Mouse (Mus musculus): ENCODE measurements around the gene Gimap8. TPM values are rescaled to one million over a fixed set of nuclear protein-coding genes. Genes with fewer than 3 reads are reported as not detected.
"Not testable (repeated sequence)": the region's sequence is repeated elsewhere in the genome, so short reads cannot be mapped to it uniquely, and the experiment has no call there.

Gimap8 gene
- 1.0 and 1.1 TPM in 2 replicates for polyA plus RNA-seq (2016; fragmentation: Nextera tagmentation; extraction: Ambion mirVana)

GRCm38 (mm10) chr6:48646995-48647394, at the start of gene Gimap8:
TSS of gene Gimap8 (plus strand) at chr6:48647234.
- no peak within 1 kb of the TSS for H3K27ac ChIP-seq

GRCm38 (mm10) chr6:48600594-48600993, 46.4 kb upstream of the Gimap8 start:
- no peak for ATAC-seq (ENCODE audit: low FRiP score)

More at GRCm38 (mm10) chr6:48646995-48647394, at the start of gene Gimap8:
- H3K36me3 ChIP-seq, result no peaks in the 10 kb centered on the region
- H3K9ac ChIP-seq, result no peak within 1 kb of the TSS
- no peak; the same call in 1 of the 2 replicates for ATAC-seq (ENCODE audit: low FRiP score)
- H3K4me3 ChIP-seq, result no peak within 1 kb of the TSS
- no peaks in the 10 kb centered on the region for H3K9me3 ChIP-seq (replicated peaks)
- no peak within 1 kb of the TSS for H3K4me2 ChIP-seq (replicated peaks)
- no peaks in the 10 kb centered on the region for H3K4me1 ChIP-seq
- no peaks in the 10 kb centered on the region for H3K27me3 ChIP-seq
- WGBS, result 38% methylated on average over 3 of the region's 3 CpGs

GRCm38 (mm10) chr6:48601271-48602079, 45.6 kb upstream of the Gimap8 start, which contains the start of gene Zfp775:
TSS of gene Zfp775 (plus strand) at chr6:48602063.
- 5% methylated on average over 42 of the region's 42 CpGs for WGBS
- peaks cover 13% of the 10 kb centered on the region for H3K4me1 ChIP-seq

More at GRCm38 (mm10) chr6:48600594-48600993, 46.4 kb upstream of the Gimap8 start:
- no peak overlapping the region for H3K4me2 ChIP-seq (replicated peaks)
- 0 out of 2 replicates have a peak overlapping the region, but pooled peaks have one; percentile 85 for H3K27ac ChIP-seq
- peaks cover 46% of the 10 kb centered on the region for H3K36me3 ChIP-seq
- H3K9me3 ChIP-seq (replicated peaks), result peaks cover 20% of the 10 kb centered on the region
- no peaks in the 10 kb centered on the region for H3K27me3 ChIP-seq
- WGBS, result 84% methylated on average over 1 of the region's 1 CpGs
- no peak overlapping the region for H3K4me3 ChIP-seq
- no peak overlapping the region for H3K9ac ChIP-seq
- peaks cover 13% of the 10 kb centered on the region for H3K4me1 ChIP-seq

GRCm38 (mm10) chr6:48602080-48602741, 44.8 kb upstream of the Gimap8 start:
- 3% methylated on average over 28 of the region's 28 CpGs for WGBS
- peaks cover 8% of the 10 kb centered on the region for H3K9me3 ChIP-seq (replicated peaks)

More at GRCm38 (mm10) chr6:48601271-48602079, 45.6 kb upstream of the Gimap8 start, which contains the start of gene Zfp775:
- peak; percentile 100 for ATAC-seq (ENCODE audit: low FRiP score)
- Histone ChIP-seq H3K36me3 (peaks cover 38% of the 10 kb centered on the region), H3K9ac (peak within 1 kb of the TSS; percentile 89), H3K27ac (peak within 1 kb of the TSS; percentile 85), H3K4me2 (replicated peaks) (peak within 1 kb of the TSS; percentile 84), H3K4me3 (peak within 1 kb of the TSS; percentile 62), H3K27me3 (no peaks in the 10 kb centered on the region), H3K9me3 (replicated peaks) (peaks cover 15% of the 10 kb centered on the region)

GRCm38 (mm10) chr6:48608124-48608523, 38.9 kb upstream of the Gimap8 start:
- Histone ChIP-seq H3K4me2 (replicated peaks) (no peak overlapping the region), H3K27ac (no peak overlapping the region), H3K4me1 (0 out of 2 replicates have a peak, but pooled peaks cover 3% of the 10 kb centered on the region), H3K9ac (no peak overlapping the region), H3K36me3 (peaks cover 13% of the 10 kb centered on the region), H3K27me3 (no peaks in the 10 kb centered on the region), H3K4me3 (no peak overlapping the region), H3K9me3 (replicated peaks) (no peaks in the 10 kb centered on the region)
- no peak for ATAC-seq (ENCODE audit: low FRiP score)
- WGBS, result 70% methylated on average over 2 of the region's 2 CpGs

More at GRCm38 (mm10) chr6:48602080-48602741, 44.8 kb upstream of the Gimap8 start:
- H3K4me1 ChIP-seq, result peaks cover 13% of the 10 kb centered on the region
- H3K27me3 ChIP-seq, result no peaks in the 10 kb centered on the region
- H3K27ac ChIP-seq, result peak overlapping the region; percentile 85
- peak overlapping the region; percentile 84 for H3K4me2 ChIP-seq (replicated peaks)
- H3K4me3 ChIP-seq, result peak overlapping the region; percentile 62
- H3K36me3 ChIP-seq, result peaks cover 30% of the 10 kb centered on the region
- peak overlapping the region; percentile 89 for H3K9ac ChIP-seq
- ATAC-seq (ENCODE audit: low FRiP score), result peak; percentile 89

- ATAC-seq (ENCODE audit: low FRiP score), result no peak
- no peaks in the 10 kb centered on the region for H3K27me3 ChIP-seq
- 0 out of 2 replicates have a peak, but pooled peaks cover 3% of the 10 kb centered on the region for H3K4me1 ChIP-seq
- no peak overlapping the region for H3K4me2 ChIP-seq (replicated peaks)
- H3K9ac ChIP-seq, result no peak overlapping the region
- H3K27ac ChIP-seq, result no peak overlapping the region
- H3K36me3 ChIP-seq, result peaks cover 27% of the 10 kb centered on the region
- H3K4me3 ChIP-seq, result no peak overlapping the region
- H3K9me3 ChIP-seq (replicated peaks), result no peaks in the 10 kb centered on the region
- 46% methylated on average over 5 of the region's 7 CpGs for WGBS
These were observed 37.5 kb upstream of the Gimap8 start for GRCm38 (mm10) chr6:48609512-48609911.

GRCm38 (mm10) chr6:48610657-48611056, 36.4 kb upstream of the Gimap8 start:
- Histone ChIP-seq H3K4me1 (0 out of 2 replicates have a peak, but pooled peaks cover 3% of the 10 kb centered on the region), H3K27me3 (no peaks in the 10 kb centered on the region), H3K4me3 (no peak overlapping the region), H3K4me2 (replicated peaks) (no peak overlapping the region), H3K36me3 (peaks cover 31% of the 10 kb centered on the region), H3K27ac (no peak overlapping the region), H3K9ac (no peak overlapping the region), H3K9me3 (replicated peaks) (no peaks in the 10 kb centered on the region)
- no peak for ATAC-seq (ENCODE audit: low FRiP score)
- WGBS, result 83% methylated on average over 3 of the region's 3 CpGs

- Histone ChIP-seq H3K9ac (no peak overlapping the region), H3K4me1 (0 out of 2 replicates have a peak, but pooled peaks cover 3% of the 10 kb centered on the region), H3K4me3 (no peak overlapping the region), H3K4me2 (replicated peaks) (no peak overlapping the region), H3K27ac (no peak overlapping the region), H3K36me3 (peaks cover 38% of the 10 kb centered on the region), H3K9me3 (replicated peaks) (no peaks in the 10 kb centered on the region), H3K27me3 (no peaks in the 10 kb centered on the region)
- WGBS, result 90% methylated on average over 4 of the region's 4 CpGs
- no peak for ATAC-seq (ENCODE audit: low FRiP score)
These were observed 33.6 kb upstream of the Gimap8 start for GRCm38 (mm10) chr6:48613464-48613863.

GRCm38 (mm10) chr6:48614756-48615155, 32.3 kb upstream of the Gimap8 start:
- 94% methylated on average over 5 of the region's 5 CpGs for WGBS
- no peak overlapping the region for H3K4me2 ChIP-seq (replicated peaks)
- no peak overlapping the region for H3K27ac ChIP-seq
- H3K9me3 ChIP-seq (replicated peaks), result no peaks in the 10 kb centered on the region
- H3K4me3 ChIP-seq, result no peak overlapping the region
- H3K4me1 ChIP-seq, result no peaks in the 10 kb centered on the region
- H3K36me3 ChIP-seq, result peaks cover 46% of the 10 kb centered on the region
- H3K9ac ChIP-seq, result no peak overlapping the region
- ATAC-seq (ENCODE audit: low FRiP score), result no peak
- H3K27me3 ChIP-seq, result no peaks in the 10 kb centered on the region

GRCm38 (mm10) chr6:48620031-48620430, 27.0 kb upstream of the Gimap8 start:
- no peak for ATAC-seq (ENCODE audit: low FRiP score)
- Histone ChIP-seq H3K27ac (no peak overlapping the region), H3K4me3 (no peak overlapping the region), H3K9ac (no peak overlapping the region), H3K4me2 (replicated peaks) (no peak overlapping the region), H3K36me3 (peaks cover 42% of the 10 kb centered on the region), H3K9me3 (replicated peaks) (no peaks in the 10 kb centered on the region), H3K4me1 (no peaks in the 10 kb centered on the region), H3K27me3 (no peaks in the 10 kb centered on the region)
- 94% methylated on average over 30 of the region's 30 CpGs for WGBS

- H3K27me3 ChIP-seq, result peaks cover 18% of the 10 kb centered on the region
- H3K9ac ChIP-seq; H3K27ac ChIP-seq; H3K9me3 ChIP-seq (replicated peaks); H3K4me1 ChIP-seq; H3K4me3 ChIP-seq; ATAC-seq (ENCODE audit: low FRiP score); H3K4me2 ChIP-seq (replicated peaks): not testable (repeated sequence)
- 80% methylated on average over 8 of the region's 8 CpGs for WGBS
- peaks cover 31% of the 10 kb centered on the region for H3K36me3 ChIP-seq
These were observed 24.7 kb upstream of the Gimap8 start for GRCm38 (mm10) chr6:48622186-48622843.

- Histone ChIP-seq H3K36me3 (peaks cover 31% of the 10 kb centered on the region), H3K4me2 (replicated peaks) (no peak overlapping the region), H3K9ac (no peak overlapping the region), H3K27me3 (peaks cover 30% of the 10 kb centered on the region), H3K4me3 (no peak overlapping the region), H3K9me3 (replicated peaks) (no peaks in the 10 kb centered on the region), H3K4me1 (peaks cover 12% of the 10 kb centered on the region; the same call in 1 of the 2 replicates), H3K27ac (no peak overlapping the region)
- no peak for ATAC-seq (ENCODE audit: low FRiP score)
- 43% methylated on average over 1 of the region's 1 CpGs for WGBS
These were observed 23.6 kb upstream of the Gimap8 start for GRCm38 (mm10) chr6:48623460-48623859.

All from hindbrain, embryonic 12.5 days (tissue).